Mouse (Mus musculus) midbrain, embryonic 13.5 days (tissue): ENCODE measurements around the gene 4933424G06Rik. TPM values are rescaled to one million over a fixed set of nuclear protein-coding genes. Genes with fewer than 3 reads are reported as not detected.

Experiments
- ATAC-seq: fragments of 200-750 bp; cut with Nextera tagmentation; 2 replicates; pipeline ENCODE4 v1.8.0; 2017; ENCODE audit warnings: mild to moderate bottlenecking, moderate TSS enrichment, moderate library complexity
- H3K27ac ChIP-seq: fragments of 300-500 bp; sonication (generic); 2 replicates; pipeline ENCODE4 v1.5.1; 2015; ENCODE audit warnings: inconsistent platforms, mild to moderate bottlenecking, moderate library complexity
- H3K27me3 ChIP-seq: fragments of 300-500 bp; sonication (generic); 2 replicates; pipeline ENCODE4 v1.6.1; 2015; ENCODE audit warnings: mild to moderate bottlenecking, inconsistent platforms
- H3K36me3 ChIP-seq: fragments of 300-500 bp; sonication (generic); 2 replicates; pipeline ENCODE4 v1.6.1; 2015; ENCODE audit warnings: mild to moderate bottlenecking, inconsistent platforms
- H3K4me1 ChIP-seq: fragments of 300-500 bp; sonication (generic); replicated peaks from 2 replicates; pipeline ENCODE4 v1.6.1; 2015; ENCODE audit warnings: inconsistent platforms
- H3K4me2 ChIP-seq: fragments of 300-500 bp; sonication (generic); replicated peaks from 2 replicates; pipeline ENCODE4 v1.6.1; 2015; ENCODE audit warnings: moderate library complexity, mild to moderate bottlenecking, inconsistent platforms
- H3K4me3 ChIP-seq: fragments of 300-500 bp; sonication (generic); replicated peaks from 2 replicates; pipeline ENCODE4 v1.5.1; 2015; ENCODE audit warnings: mild to moderate bottlenecking, inconsistent platforms
- H3K9ac ChIP-seq: fragments of 300-500 bp; sonication (generic); replicated peaks from 2 replicates; pipeline ENCODE4 v1.6.1; 2015; ENCODE audit warnings: mild to moderate bottlenecking, inconsistent platforms
- H3K9me3 ChIP-seq: fragments of 300-500 bp; sonication (generic); 2 replicates; pipeline ENCODE4 v1.6.1; 2016; ENCODE audit warnings: mild to moderate bottlenecking, inconsistent platforms
- WGBS: fragments of 180-500 bp; shearing (Covaris S2); methylation state at CpG from one replicate; pipeline ENCODE4 v1.1.7; 2015; 5-methylcytosine and 5-hydroxymethylcytosine counted together
- polyA plus RNA-seq: library from polyadenylated mRNA; unstranded; fragments of >200 nt; fragmentation: Nextera tagmentation; extraction: Ambion mirVana; gene quantifications from 2 replicates; pipeline ENCODE4 v1.2.1, GENCODE M21; 2015

4933424G06Rik gene
- polyA plus RNA-seq, 1 experiment from 2014 or later = 0.36 TPM

DNA sequence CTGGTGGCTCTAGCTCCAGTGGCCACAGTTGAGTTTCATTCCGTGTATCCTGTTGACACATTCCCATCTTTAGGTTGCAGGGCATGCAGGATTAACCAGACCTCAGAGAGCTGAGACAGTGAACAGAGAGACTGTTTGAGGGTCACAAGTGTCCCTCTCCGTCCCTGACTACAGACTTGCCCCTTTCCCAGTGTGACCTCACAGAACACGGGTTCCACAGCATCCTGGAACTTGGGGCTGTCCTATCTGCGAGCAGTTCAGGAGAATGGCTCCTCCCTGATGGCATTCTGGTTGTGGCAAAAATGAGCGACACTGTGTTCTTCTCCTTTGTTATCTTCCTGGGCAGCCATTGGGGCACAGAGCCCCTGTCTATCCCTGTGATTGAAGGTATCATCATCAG is 4.4 kb downstream of the 4933424G06Rik start, which contains the start of gene Actr1b:
Gene Actr1b (minus strand): TSS at position 112 of the 400 bp plus-strand sequence.
- Histone ChIP-seq H3K36me3 (no peaks in the 10 kb centered on the region), H3K4me3 (no peak within 1 kb of the TSS), H3K4me2 (no peak within 1 kb of the TSS), H3K9ac (no peak within 1 kb of the TSS), H3K9me3 (no peaks in the 10 kb centered on the region), H3K27me3 (no peaks in the 10 kb centered on the region), H3K4me1 (no peaks in the 10 kb centered on the region), H3K27ac (no peak within 1 kb of the TSS)
- 86% methylated on average over 5 of the region's 5 CpGs for WGBS
- ATAC-seq = no peak

DNA sequence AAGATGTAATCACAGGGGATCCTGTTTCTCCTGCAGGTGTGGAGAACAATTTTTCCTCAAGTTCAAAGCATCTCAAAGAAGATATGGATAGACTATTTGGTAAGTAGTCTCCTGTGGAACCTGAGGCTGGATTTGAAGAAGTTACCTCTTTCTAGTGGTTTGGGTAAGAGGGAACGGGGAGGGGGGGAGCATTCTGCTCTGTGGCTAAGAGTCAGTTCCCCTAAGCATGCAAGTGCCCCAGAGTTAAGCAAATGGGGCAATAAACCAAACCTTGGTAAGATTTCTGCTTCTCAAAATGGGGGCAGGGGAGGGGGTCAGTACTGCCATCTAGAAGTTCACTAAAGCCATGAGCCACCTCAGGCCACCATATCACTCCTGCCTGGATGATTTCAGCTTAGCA is 8.8 kb downstream of the 4933424G06Rik start:
- Histone ChIP-seq H3K36me3 (no peaks in the 10 kb centered on the region), H3K27ac (no peak overlapping the region), H3K4me3 (no peak overlapping the region), H3K4me1 (no peaks in the 10 kb centered on the region), H3K4me2 (no peak overlapping the region), H3K9ac (no peak overlapping the region), H3K27me3 (no peaks in the 10 kb centered on the region), H3K9me3 (no peaks in the 10 kb centered on the region)
- 88% methylated on average over 1 of the region's 1 CpGs for WGBS
- no peak for ATAC-seq

DNA sequence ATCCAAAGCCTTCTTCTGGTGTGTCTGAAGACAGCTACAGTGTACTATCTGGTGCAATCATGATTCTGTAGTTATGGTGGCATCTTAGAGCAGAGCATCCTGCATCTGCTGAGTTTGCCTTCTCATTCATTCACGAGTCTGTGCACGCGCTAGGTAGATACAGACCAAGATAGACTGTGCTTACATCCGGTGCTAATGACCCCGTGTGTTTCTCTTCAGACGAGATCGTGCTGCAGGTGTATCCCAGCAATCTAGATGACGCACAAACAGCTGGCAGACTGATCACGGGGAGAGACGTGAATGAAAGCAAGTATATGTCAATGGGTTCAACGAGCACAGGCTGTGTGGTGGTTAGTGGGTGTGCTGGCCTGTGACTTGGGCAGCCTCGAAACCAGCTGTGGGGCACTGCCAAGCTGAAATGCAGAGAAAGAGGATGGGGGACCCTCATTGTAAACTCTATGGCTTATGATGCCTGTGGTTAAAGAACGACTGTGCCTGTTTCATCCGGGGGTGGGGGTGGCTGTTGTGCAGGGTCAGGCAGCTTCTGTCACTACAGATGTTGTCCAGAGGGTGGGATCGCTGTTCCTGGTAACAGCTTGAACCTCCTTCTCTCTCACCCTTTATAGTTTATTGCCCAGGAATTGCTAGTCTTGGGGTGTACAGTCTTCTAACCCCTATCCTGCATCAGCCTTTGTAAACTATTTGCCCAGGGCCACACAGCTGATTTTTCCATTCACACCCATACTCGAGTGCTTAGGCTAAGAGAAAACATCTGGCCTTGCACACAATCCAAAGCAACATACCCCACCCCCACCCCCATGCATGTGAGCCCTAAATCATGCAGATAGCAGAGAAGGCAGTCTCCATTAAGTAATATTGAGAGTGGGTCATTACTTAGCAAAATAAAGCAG is 13.5 kb downstream of the 4933424G06Rik start:
- Histone ChIP-seq H3K9me3 (no peaks in the 10 kb centered on the region), H3K9ac (no peak overlapping the region), H3K4me3 (no peak overlapping the region), H3K4me2 (no peak overlapping the region), H3K27me3 (no peaks in the 10 kb centered on the region), H3K4me1 (no peaks in the 10 kb centered on the region), H3K27ac (no peak overlapping the region), H3K36me3 (no peaks in the 10 kb centered on the region)
- ATAC-seq = no peak
- 83% methylated on average over 16 of the region's 16 CpGs for WGBS

DNA sequence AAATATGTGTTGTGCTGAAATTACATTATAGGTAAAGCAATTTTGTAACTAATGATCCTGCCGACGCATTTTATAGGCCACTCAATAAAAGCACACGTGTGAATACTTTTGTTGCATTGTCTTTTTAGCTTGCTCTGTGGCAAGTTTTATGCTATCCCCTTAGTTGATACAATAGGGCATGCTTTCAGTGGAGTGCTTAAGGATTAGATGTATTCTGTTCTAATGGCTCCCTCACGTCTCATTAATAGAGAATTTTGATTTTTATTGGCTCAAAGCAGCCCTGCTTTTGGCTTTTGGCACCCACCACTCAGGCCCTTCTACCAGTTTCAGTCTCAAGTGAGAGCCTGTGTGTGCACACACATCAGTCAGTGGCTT is 14.1 kb downstream of the 4933424G06Rik start:
- no peak overlapping the region for H3K4me2 ChIP-seq
- H3K4me1 ChIP-seq = no peaks in the 10 kb centered on the region
- no peak for ATAC-seq
- no peaks in the 10 kb centered on the region for H3K36me3 ChIP-seq
- H3K4me3 ChIP-seq = no peak overlapping the region
- H3K27me3 ChIP-seq = no peaks in the 10 kb centered on the region
- no peaks in the 10 kb centered on the region for H3K9me3 ChIP-seq
- H3K27ac ChIP-seq = no peak overlapping the region
- WGBS = 74% methylated on average over 4 of the region's 4 CpGs
- H3K9ac ChIP-seq = no peak overlapping the region

DNA sequence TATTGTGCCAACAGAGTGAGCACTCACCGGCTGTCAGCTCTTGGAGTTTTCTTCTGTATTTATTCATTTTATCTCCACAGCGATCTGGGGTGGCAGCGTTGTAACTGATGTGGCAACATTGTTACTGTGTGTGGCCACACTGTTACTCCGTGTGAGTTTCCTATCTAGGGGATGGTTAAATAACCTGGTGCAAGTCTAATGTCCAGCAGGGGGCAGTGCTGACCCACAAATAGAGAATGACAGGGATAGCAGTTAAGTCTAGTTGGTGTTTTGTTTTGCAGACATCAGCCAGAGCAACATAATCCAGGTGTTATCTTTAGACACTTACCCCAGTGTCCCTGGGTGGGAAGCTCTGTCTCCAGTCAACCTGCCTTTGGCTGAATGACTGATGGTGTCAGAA is 27.4 kb downstream of the 4933424G06Rik start:
- H3K27ac ChIP-seq = no peak overlapping the region
- no peak overlapping the region for H3K9ac ChIP-seq
- 14% methylated on average over 4 of the region's 4 CpGs for WGBS
- no peaks in the 10 kb centered on the region for H3K4me1 ChIP-seq
- no peak; the same call in 1 of the 2 replicates for ATAC-seq
- no peaks in the 10 kb centered on the region for H3K27me3 ChIP-seq
- no peak overlapping the region for H3K4me2 ChIP-seq
- no peaks in the 10 kb centered on the region for H3K9me3 ChIP-seq
- H3K36me3 ChIP-seq = no peaks in the 10 kb centered on the region
- H3K4me3 ChIP-seq = no peak overlapping the region

DNA sequence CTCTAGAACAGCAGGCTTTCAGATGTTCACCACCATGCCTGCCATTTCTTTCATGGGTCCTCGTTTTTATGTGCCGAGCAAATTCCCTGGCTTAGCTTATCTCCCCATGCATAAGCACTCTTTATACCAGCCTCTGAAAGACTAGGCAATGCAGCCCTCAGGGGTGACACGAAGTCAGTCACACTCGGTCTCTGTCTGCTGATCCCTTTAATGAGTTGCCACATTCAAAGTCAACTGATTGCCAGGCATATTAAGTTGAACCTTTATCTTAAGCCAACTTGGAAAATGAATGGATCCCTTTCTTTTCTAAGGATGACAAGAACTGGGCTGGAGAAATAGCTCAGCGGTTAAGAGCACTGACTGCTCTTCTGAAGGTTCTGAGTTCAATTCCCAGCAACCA is 29.3 kb downstream of the 4933424G06Rik start:
- Histone ChIP-seq H3K36me3 (no peaks in the 10 kb centered on the region), H3K9ac (no peak overlapping the region), H3K27me3 (no peaks in the 10 kb centered on the region), H3K4me3 (no peak overlapping the region), H3K4me1 (peaks cover 6% of the 10 kb centered on the region), H3K27ac (no peak overlapping the region), H3K9me3 (no peaks in the 10 kb centered on the region), H3K4me2 (no peak overlapping the region)
- WGBS = 73% methylated on average over 5 of the region's 5 CpGs
- no peak for ATAC-seq

DNA sequence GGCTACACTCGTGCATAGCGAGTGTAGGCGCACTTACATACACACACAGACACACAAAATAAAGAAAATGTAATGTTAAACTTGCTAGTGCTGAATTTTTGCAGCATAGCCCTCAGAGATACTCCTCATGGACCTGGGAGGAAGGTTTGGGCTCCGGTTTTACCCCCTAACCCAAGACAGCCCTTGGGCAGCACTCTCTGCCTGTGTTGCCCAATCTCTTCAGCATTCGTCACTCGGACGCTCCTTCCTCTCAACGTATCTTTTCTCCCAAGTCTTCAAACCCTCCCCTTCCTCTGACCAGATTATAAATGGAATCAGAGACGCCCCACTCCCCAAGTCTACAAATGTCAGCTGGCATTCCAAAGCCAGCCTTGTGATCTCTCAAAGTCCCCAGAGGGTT is 33.1 kb downstream of the 4933424G06Rik start:
- no peak for ATAC-seq
- H3K27ac ChIP-seq = no peak overlapping the region
- H3K9me3 ChIP-seq = no peaks in the 10 kb centered on the region
- H3K4me2 ChIP-seq = no peak overlapping the region
- H3K27me3 ChIP-seq = no peaks in the 10 kb centered on the region
- no peaks in the 10 kb centered on the region for H3K36me3 ChIP-seq
- H3K4me3 ChIP-seq = no peak overlapping the region
- WGBS = 84% methylated on average over 9 of the region's 9 CpGs
- no peak overlapping the region for H3K9ac ChIP-seq
- H3K4me1 ChIP-seq = peaks cover 21% of the 10 kb centered on the region

DNA sequence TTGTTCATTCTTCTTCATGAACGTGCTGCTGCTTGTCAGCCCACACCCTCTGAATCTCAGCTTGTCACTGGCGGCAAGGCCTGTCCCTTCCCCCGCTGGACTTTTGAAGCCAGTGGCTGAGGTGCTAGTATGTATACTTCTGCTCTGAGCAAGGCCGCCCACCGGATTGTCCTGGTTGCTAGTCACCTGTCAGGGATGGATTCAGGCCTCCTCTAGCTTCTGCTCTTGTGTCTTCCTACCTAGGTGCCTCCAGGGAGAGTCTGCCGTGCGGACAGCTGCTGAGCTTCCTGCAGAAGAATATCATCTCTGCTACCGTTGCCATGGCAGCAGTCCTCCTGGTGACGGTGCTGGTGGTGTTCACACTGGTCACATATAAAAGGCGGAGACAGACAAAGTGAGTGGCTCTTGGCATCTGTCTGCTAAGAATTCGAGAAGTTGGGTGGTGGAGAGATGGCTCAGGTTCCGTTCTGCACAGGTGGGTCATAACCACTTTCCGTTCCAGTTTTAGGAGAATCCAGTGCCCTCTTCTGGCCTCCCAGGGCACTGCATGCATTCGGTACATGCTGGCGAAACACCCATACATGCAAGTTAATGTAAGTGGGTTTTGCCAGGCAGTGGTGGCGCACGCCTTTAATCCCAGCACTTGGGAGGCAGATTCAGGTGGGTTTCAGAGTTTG is 34.5 kb downstream of the 4933424G06Rik start:
- Histone ChIP-seq H3K4me2 (peak overlapping the region; percentile 51), H3K27ac (peak overlapping the region; percentile 62), H3K9me3 (no peaks in the 10 kb centered on the region), H3K4me3 (peak overlapping the region; percentile 25), H3K9ac (no peak overlapping the region), H3K27me3 (no peaks in the 10 kb centered on the region), H3K36me3 (no peaks in the 10 kb centered on the region), H3K4me1 (peaks cover 21% of the 10 kb centered on the region)
- peak; percentile 93 for ATAC-seq
- WGBS = 22% methylated on average over 17 of the region's 17 CpGs

DNA sequence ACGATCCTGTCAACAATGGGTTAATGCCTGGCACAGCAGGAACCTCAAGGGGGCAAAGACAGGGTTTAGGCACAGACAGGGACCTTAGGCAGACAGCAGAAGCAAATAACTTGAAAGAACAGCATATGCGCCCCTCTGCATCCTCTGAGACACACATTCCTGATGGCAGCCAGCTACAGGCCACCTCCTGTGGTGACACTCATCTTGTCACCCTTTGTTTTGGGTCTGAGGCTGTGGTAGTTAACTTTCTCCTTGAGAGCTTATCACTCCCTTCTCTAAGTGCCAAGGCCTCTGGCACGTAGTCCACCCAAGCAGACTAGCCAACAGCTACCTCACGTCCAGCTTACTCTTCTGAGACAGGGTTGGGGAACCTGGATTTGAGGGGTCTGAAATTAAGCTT is 35.7 kb downstream of the 4933424G06Rik start:
- no peak overlapping the region for H3K4me3 ChIP-seq
- H3K36me3 ChIP-seq = no peaks in the 10 kb centered on the region
- 36% methylated on average over 4 of the region's 4 CpGs for WGBS
- peaks cover 21% of the 10 kb centered on the region for H3K4me1 ChIP-seq
- H3K4me2 ChIP-seq = no peak overlapping the region
- ATAC-seq = no peak
- no peak overlapping the region for H3K9ac ChIP-seq
- H3K27me3 ChIP-seq = no peaks in the 10 kb centered on the region
- H3K27ac ChIP-seq = no peak overlapping the region
- no peaks in the 10 kb centered on the region for H3K9me3 ChIP-seq

DNA sequence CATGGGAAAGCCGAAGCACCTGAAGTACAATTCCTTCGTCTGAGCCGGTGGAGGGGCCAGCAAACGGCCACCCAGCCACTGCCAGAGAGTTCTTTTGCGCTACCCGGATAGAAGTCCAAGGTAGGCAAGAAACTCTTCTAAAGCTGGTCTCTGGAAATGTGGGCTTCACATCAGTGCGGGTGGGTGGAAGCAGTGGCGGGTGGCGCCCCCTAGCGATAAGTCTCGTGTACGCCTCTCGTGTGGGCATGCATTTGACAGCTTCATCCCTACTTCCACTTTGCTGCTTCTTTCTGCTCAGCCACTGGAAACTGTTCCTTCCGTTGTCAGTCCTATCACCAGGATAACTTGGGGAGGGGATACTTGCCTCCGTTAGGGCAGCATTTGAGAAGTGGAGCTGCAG is 36.5 kb downstream of the 4933424G06Rik start:
- H3K4me2 ChIP-seq = no peak overlapping the region
- H3K36me3 ChIP-seq = no peaks in the 10 kb centered on the region
- no peaks in the 10 kb centered on the region for H3K9me3 ChIP-seq
- no peak overlapping the region for H3K9ac ChIP-seq
- no peak overlapping the region for H3K4me3 ChIP-seq
- WGBS = 48% methylated on average over 15 of the region's 15 CpGs
- peaks cover 21% of the 10 kb centered on the region for H3K4me1 ChIP-seq
- H3K27me3 ChIP-seq = no peaks in the 10 kb centered on the region
- no peak for ATAC-seq
- H3K27ac ChIP-seq = no peak overlapping the region

DNA sequence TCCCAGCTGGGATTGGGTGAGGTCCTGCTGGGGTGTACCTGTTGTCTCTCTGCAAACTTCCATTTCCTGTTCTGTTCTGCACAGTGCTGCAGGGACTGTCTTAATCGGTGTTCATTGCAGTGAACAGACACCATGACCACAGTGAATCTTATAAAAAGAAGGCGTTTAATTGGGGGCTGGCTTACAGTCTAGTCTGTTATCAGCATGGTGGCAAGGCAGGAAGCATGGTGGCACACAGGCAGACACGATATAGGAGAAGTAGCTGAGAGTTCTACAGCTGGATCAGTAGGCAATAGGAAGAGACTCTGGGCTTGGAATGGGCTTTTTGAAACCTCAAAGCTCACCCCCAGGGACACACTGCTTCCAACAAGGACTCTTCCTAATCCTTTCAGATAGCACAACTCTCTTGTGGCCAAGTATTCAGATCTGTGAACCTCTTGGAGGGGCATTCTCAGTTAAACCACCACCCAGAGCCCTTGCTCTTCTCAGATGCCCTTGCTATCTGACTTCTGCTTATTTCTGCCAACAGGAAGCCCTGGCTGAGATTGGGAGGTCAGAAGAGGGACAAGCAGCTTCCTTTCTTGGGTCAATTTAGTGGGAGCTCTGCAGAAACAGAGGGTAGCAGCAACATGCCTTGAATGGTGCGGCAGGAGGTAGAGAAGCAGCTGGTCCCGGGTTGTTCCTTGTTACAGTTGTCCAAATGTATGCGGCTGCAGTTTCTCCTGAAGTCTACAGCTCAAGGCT is 44.2 kb downstream of the 4933424G06Rik start:
- Histone ChIP-seq H3K9ac (no peak overlapping the region), H3K4me3 (no peak overlapping the region), H3K9me3 (no peaks in the 10 kb centered on the region), H3K27ac (no peak overlapping the region), H3K36me3 (no peaks in the 10 kb centered on the region), H3K4me2 (no peak overlapping the region), H3K4me1 (no peaks in the 10 kb centered on the region), H3K27me3 (no peaks in the 10 kb centered on the region)
- ATAC-seq = no peak
- 82% methylated on average over 6 of the region's 6 CpGs for WGBS

DNA sequence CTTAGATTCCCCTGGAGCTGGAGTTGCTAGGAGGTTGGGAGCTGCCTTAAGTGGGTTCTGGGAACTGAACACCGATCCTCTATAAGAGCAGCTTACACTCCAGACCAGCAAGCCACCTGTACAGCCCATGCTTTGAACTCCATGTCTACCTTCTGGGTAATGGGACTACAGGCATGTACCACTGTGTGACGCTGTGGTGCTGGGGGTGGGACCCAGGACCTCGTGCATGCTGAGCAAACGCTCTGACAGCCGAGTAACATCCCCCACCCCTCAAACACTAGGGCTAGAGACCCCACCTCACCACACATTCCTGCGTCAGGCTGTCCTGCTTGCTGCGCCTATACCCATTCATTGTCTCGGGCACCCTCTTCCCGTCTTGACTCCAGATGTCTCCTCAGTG is 48.6 kb downstream of the 4933424G06Rik start:
- 87% methylated on average over 9 of the region's 9 CpGs for WGBS
- H3K27ac ChIP-seq = no peak overlapping the region
- H3K9ac ChIP-seq = no peak overlapping the region
- H3K4me1 ChIP-seq = no peaks in the 10 kb centered on the region
- H3K4me2 ChIP-seq = no peak overlapping the region
- ATAC-seq = no peak
- H3K9me3 ChIP-seq = no peaks in the 10 kb centered on the region
- no peaks in the 10 kb centered on the region for H3K27me3 ChIP-seq
- H3K4me3 ChIP-seq = no peak overlapping the region
- no peaks in the 10 kb centered on the region for H3K36me3 ChIP-seq
